Mouse (Mus musculus) neutrophil, adult 5-6 weeks (primary cell): ENCODE results near the gene 1700016K19Rik. TPM values are rescaled to one million over a fixed set of nuclear protein-coding genes. Genes with fewer than 3 reads are reported as not detected.

ENCODE experiments used
- total RNA-seq: library from RNA; stranded (forward); fragments of 200-1000 nt; gene quantifications from 2 replicates; pipeline ENCODE4 v1.2.3, GENCODE M21; 2017

1700016K19Rik gene
- total RNA-seq, 1 experiment from 2014 or later: not detected

Other genes with a start within 250 kb of the 1700016K19Rik start
- gene Doc2b, start 203.9 kb upstream of the 1700016K19Rik start, total RNA-seq: not detected in 2 replicates
- gene Rph3al, start 61.5 kb upstream of the 1700016K19Rik start, total RNA-seq: 6.6 and 7.9 TPM in 2 replicates
- gene Rflnb, start 27.9 kb downstream of the 1700016K19Rik start, total RNA-seq: 69.2 and 73.0 TPM in 2 replicates
- gene Vps53, start 179.7 kb downstream of the 1700016K19Rik start, total RNA-seq: 26.3 and 28.9 TPM in 2 replicates
- gene Fam57a, start 179.8 kb downstream of the 1700016K19Rik start, total RNA-seq: 1.2 and 1.4 TPM in 2 replicates
- 2.3 TPM in 1 of 2 replicates, not detected in the other for gene Dbil5, start 217.7 kb downstream of the 1700016K19Rik start, total RNA-seq
- gene Gemin4, start 217.8 kb downstream of the 1700016K19Rik start, total RNA-seq: 5.2 and 5.4 TPM in 2 replicates
- 6.8 and 7.7 TPM in 2 replicates for gene Mrm3, start 243.8 kb downstream of the 1700016K19Rik start, total RNA-seq
- 57.1 and 60.8 TPM in 2 replicates for gene Glod4, start 243.8 kb downstream of the 1700016K19Rik start, total RNA-seq